Mouse (Mus musculus) left cerebral cortex, adult 9 months (tissue): Measurements from ENCODE around the gene Ipo7.

Source experiments
- DNase-seq, 2 experiments: peaks; one replicate each; pipeline ENCODE4 v3.0.0; 2022; ENCODE audit warnings: low spot score in 2 of 2

Ipo7 gene

DNA sequence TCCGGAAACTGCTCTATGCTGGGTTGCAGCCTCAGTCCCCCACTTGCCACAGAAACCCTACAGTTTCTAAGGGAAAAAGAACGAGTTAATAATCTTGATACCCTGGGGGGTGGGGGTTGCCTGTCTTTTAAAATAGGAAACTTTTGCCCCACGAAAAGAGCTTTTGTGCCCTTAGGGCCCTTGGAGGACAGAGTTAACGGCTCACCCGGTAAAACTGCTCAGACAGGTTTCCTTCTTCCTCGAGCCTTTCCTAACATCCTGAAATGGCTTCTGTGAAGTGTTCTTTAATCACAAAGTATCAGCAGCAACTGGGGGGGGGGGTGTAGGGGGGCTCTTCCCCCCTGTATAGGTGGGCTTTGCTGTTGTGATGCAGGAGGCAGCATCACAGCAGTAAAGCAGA lies 82.8 kb downstream of the Ipo7 start:
- no peak for DNase-seq

- DNase-seq, result no peak
These were observed 83.2 kb downstream of the Ipo7 start for GRCm38 (mm10) chr7:110101266-110101665.

GRCm38 (mm10) chr7:110105041-110105440 lies 87.0 kb downstream of the Ipo7 start:
- DNase-seq, result no peak
